Mouse (Mus musculus) Patski (cell line): ENCODE data around the gene Btg3. TPM values are rescaled to one million over a fixed set of nuclear protein-coding genes. Genes with fewer than 3 reads are reported as not detected.

Experiments used
- ATAC-seq: fragments of 100-300 bp; one replicate; pipeline ENCODE4 v1.8.0; 2021
- CTCF ChIA-PET: fragments of 350-600 bp; sonication (Branson Sonifier 250); formaldehyde crosslinking; loops from one replicate; lab custom pipeline; 2022; ENCODE audit warnings: inconsistent platforms; lab: Charles Lee
- POLR2A ChIA-PET: fragments of 350-600 bp; sonication (Branson Sonifier 250); formaldehyde crosslinking; loops from one replicate; lab custom pipeline; 2022; ENCODE audit warnings: antibody characterized with exemption, inconsistent platforms; lab: Charles Lee
- DNase-seq: peaks from one replicate; pipeline ENCODE4 v3.0.0-alpha.2; 2011; ENCODE audit warnings: low read depth, low spot score
- H3K27me3 ChIP-seq: fragments of 371-371 bp; one replicate; pipeline ENCODE4 v1.5.1; 2021
- CTCF ChIP-seq: fragments of 100-300 bp; IDR thresholded peaks from one replicate; pipeline ENCODE4 v1.5.1; 2021
- in situ Hi-C: fragments of 300-500 bp; cut with MboI; formaldehyde crosslinking; loops from 3 replicates; pipeline ENCODE4 v1.11.1; 2018; ENCODE audit warnings: low pct_unique_long_range_greater_than_20kb, mixed read lengths
- polyA plus RNA-seq: library from polyadenylated mRNA; unstranded; gene quantifications from one replicate; pipeline ENCODE4 v1.2.3, GENCODE M21; 2021

Gene Btg3
- polyA plus RNA-seq, 1 experiment from 2014 or later = 24.5 TPM

DNA sequence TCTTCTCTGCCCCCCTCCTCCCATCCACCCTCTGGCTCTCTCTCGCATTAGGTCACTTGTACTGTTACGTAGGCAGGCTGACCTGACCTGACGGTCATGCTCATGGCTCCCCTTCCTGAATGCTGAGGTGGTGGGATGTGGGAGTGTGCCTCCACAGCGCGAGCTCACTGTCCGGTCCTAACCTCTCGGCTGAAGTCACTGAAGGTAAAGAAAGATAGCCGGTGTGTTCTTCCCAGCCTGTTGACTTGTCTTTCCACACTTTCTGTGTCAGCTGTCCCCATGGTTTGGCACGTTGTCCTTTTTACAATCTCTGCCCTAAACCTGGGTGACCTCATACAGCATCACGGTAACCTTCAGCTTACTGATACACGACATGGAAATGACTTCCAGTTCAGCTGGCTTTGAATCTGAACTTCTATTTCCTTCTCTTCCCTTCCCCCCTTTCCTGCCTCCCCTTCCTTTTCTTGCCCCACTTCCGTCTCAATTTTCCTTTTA is 71.3 kb downstream of the Btg3 start:
- ATAC-seq = no peak
- no peak for DNase-seq
- in situ Hi-C loops = no loop called here
- TF ChIP-seq CTCF = no peak
- POLR2A ChIA-PET = no interaction called here
- CTCF ChIA-PET = interaction anchor here (1.8 kb wide), 1 partner anchor 12 kb away, joined by 7 read pairs; no protein-coding TSS in a partner anchor
- H3K27me3 ChIP-seq = no peaks in the 10 kb centered on the region

DNA sequence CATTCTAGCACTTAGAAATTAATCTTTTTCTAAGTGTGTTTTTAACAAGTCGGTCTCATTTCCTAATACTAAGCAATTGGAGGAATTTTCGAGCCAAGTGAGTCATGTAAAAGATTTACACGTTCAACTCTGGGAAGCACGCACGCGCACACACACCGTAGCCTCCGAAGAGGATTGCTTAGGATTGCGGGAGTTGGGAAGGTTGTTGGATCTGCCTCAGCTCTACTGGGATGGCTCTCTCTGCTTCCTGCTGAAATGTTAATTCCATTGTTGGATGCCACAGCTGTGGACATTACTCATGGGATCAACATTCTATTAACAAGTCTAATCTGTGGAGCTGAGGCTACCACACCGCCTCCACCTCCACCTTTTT is 74.3 kb downstream of the Btg3 start:
- H3K27me3 ChIP-seq = no peaks in the 10 kb centered on the region
- ATAC-seq = peak; percentile 36
- no peak for DNase-seq
- in situ Hi-C loops = no loop called here
- ChIA-PET CTCF (interaction anchor here (0.8 to 2.4 kb wide), 2 partner anchors 14 to 57 kb away, joined by 3 to 7 read pairs; no protein-coding TSS in a partner anchor), POLR2A (interaction anchor here (0.6 to 1.0 kb wide), 4 partner anchors 15 to 1253 kb away, joined by 3 to 4 read pairs (median 3); no protein-coding TSS in a partner anchor)
- no peak for TF ChIP-seq CTCF

GRCm38 (mm10) chr16:78301831-78302677 is 74.9 kb downstream of the Btg3 start:
- DNase-seq (no peak), ATAC-seq (peak; percentile 53)
- ChIA-PET CTCF (interaction anchor here (0.8 to 2.4 kb wide), 2 partner anchors 15 to 56 kb away, joined by 3 to 7 read pairs; no protein-coding TSS in a partner anchor), POLR2A (interaction anchor here (0.6 to 1.0 kb wide), 4 partner anchors 15 to 1252 kb away, joined by 3 to 4 read pairs (median 3); no protein-coding TSS in a partner anchor)
- H3K27me3 ChIP-seq = no peaks in the 10 kb centered on the region
- in situ Hi-C loops = no loop called here
- no peak for TF ChIP-seq CTCF

- ATAC-seq = peak; percentile 83
- no peak for TF ChIP-seq CTCF
- no peaks in the 10 kb centered on the region for H3K27me3 ChIP-seq
- in situ Hi-C loops = no loop called here
- CTCF ChIA-PET = interaction anchor here (2.4 kb wide), 1 partner anchor 16 kb away, joined by 7 read pairs; no protein-coding TSS in a partner anchor
- no peak for DNase-seq
- POLR2A ChIA-PET = interaction anchor here (0.9 to 1.0 kb wide), 2 partner anchors 13 to 16 kb away, joined by 3 read pairs; no protein-coding TSS in a partner anchor
These were observed 75.7 kb downstream of the Btg3 start, which contains the start of gene Cxadr for GRCm38 (mm10) chr16:78301183-78301830. TSS of gene Cxadr (plus strand) at chr16:78301489.

DNA sequence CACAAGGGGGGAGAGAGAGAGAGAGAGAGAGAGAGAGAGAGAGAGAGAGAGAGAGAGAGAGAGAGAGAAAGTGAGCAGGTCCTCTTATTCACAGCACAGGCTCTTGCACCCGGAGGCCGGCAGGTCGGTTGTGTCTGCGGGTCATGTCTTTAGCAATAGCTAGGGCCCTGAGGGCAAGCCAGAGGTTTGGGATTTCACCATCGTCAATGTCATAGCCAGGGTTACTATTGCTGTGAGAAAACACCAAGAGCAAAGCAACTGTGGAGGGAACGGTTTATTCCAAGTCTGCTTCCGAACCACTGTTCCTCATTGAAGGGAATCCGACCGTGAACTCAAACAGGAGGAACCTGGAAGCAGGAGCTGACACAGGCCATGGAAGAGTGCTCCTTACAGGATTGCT is 80.9 kb downstream of the Btg3 start:
- CTCF ChIA-PET = no interaction called here
- TF ChIP-seq CTCF = no peak
- POLR2A ChIA-PET = no interaction called here
- in situ Hi-C loops = no loop called here
- no peaks in the 10 kb centered on the region for H3K27me3 ChIP-seq
- no peak for ATAC-seq
- DNase-seq = no peak

- no peaks in the 10 kb centered on the region for H3K27me3 ChIP-seq
- TF ChIP-seq CTCF = no peak
- ChIA-PET CTCF (no interaction called here), POLR2A (no interaction called here)
- no peak for DNase-seq
- no peak for ATAC-seq
- in situ Hi-C loops = no loop called here
These were observed 81.4 kb downstream of the Btg3 start for GRCm38 (mm10) chr16:78295601-78296000.

DNA sequence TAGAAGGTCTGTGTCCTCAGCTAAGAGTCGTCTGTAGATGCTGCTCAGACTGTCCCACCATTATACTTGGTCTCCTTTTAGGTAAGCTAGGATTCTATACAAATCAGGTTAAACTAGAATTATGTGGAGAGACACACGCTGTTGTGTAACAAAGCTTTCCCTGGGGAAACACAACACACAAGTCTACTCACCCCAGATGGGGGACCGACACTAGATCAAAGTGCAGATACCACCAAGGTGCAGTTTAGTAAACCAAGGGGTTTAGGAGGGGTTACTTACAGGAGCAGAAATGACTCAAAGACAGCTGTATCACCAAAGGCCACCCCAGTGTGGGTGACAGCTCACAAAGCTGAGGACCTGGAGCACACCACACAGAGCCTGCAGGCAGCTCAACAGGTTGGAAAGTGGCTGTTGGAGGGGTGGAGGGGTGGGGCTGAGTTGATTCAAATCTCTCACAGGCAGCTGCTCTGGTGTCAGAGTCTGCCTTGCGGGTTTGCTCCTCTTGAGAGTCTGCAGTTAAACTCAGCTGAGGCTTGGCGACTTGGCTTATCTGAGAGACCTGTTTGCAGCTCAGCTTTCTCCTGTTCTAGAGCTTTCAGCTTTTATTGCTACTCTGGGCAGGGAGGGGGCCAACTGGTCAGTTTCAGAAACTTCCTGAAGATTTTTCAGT is 82.3 kb downstream of the Btg3 start:
- no peak for DNase-seq
- no peak for ATAC-seq
- TF ChIP-seq CTCF = no peak
- no peaks in the 10 kb centered on the region for H3K27me3 ChIP-seq
- ChIA-PET CTCF (interaction anchor here (1.2 kb wide), 1 partner anchor 22 kb away, joined by 4 read pairs; no protein-coding TSS in a partner anchor), POLR2A (no interaction called here)
- in situ Hi-C loops = no loop called here

- in situ Hi-C loops = no loop called here
- no peaks in the 10 kb centered on the region for H3K27me3 ChIP-seq
- ATAC-seq = no peak
- ChIA-PET CTCF (interaction anchor here (1.2 kb wide), 1 partner anchor 23 kb away, joined by 4 read pairs; no protein-coding TSS in a partner anchor), POLR2A (no interaction called here)
- DNase-seq = no peak
- TF ChIP-seq CTCF = no peak
These were observed 82.9 kb downstream of the Btg3 start for GRCm38 (mm10) chr16:78294051-78294450.

GRCm38 (mm10) chr16:78283231-78283630 is 93.8 kb downstream of the Btg3 start:
- CTCF ChIA-PET = no interaction called here
- DNase-seq = no peak
- peak; percentile 93 for ATAC-seq
- POLR2A ChIA-PET = no interaction called here
- no peak for TF ChIP-seq CTCF
- no peaks in the 10 kb centered on the region for H3K27me3 ChIP-seq
- in situ Hi-C loops = no loop called here

Other genes with a start within 250 kb of the Btg3 start
- 88.0 TPM for gene Cxadr, start 75.7 kb downstream of the Btg3 start, polyA plus RNA-seq
- 0.72 TPM for gene D16Ertd472e, start 199.5 kb upstream of the Btg3 start, polyA plus RNA-seq